Mouse (Mus musculus) CH12.LX (cell line): ENCODE measurements around the gene 2310033P09Rik.

Experiments
- CTCF ChIP-seq, 2 experiments: IDR thresholded peaks in 1 of 2; conservative IDR thresholded peaks in 1 of 2; 2 replicates each; pipeline ENCODE4 v1.5.1; 2011 to 2012; ENCODE audit warnings: low read depth in 2 of 2, low read length in 2 of 2, improper control_type of control experiment in 1 of 2, inconsistent platforms in 1 of 2, mild to moderate bottlenecking in 1 of 2, moderate library complexity in 1 of 2
- EP300 ChIP-seq: IDR thresholded peaks from 2 replicates; pipeline ENCODE4 v1.6.1; 2011; ENCODE audit warnings: low read length, improper control_type of control experiment
- MAX ChIP-seq: IDR thresholded peaks from 2 replicates; pipeline ENCODE4 v1.6.1; 2011; ENCODE audit warnings: low read length, improper control_type of control experiment
- MAZ ChIP-seq: IDR thresholded peaks from 2 replicates; pipeline ENCODE4 v1.6.1; 2012; ENCODE audit warnings: low read depth, mild to moderate bottlenecking, inconsistent platforms, low read length, improper control_type of control experiment, moderate library complexity
- MXI1 ChIP-seq: IDR thresholded peaks from 2 replicates; pipeline ENCODE4 v1.6.1; 2011; ENCODE audit warnings: mild to moderate bottlenecking, low read depth, low read length, improper control_type of control experiment
- NRF1 ChIP-seq: IDR thresholded peaks from 2 replicates; pipeline ENCODE4 v1.6.1; 2014; ENCODE audit warnings: low read depth, mild to moderate bottlenecking, inconsistent platforms, low read length, improper control_type of control experiment, moderate library complexity
- POLR2A ChIP-seq: IDR thresholded peaks from 2 replicates; pipeline ENCODE4 v1.6.1; 2011; ENCODE audit warnings: low read depth, mild to moderate bottlenecking, improper control_type of control experiment, low read length
- RCOR1 ChIP-seq: conservative IDR thresholded peaks from 2 replicates; pipeline ENCODE4 v1.6.1; 2012; ENCODE audit warnings: low read depth, mild to moderate bottlenecking, inconsistent platforms, low read length, improper control_type of control experiment
- TCF12 ChIP-seq: IDR thresholded peaks from 2 replicates; pipeline ENCODE4 v1.6.1; 2014; ENCODE audit warnings: low read depth, mild to moderate bottlenecking, inconsistent platforms, low read length, improper control_type of control experiment
- USF1 ChIP-seq: IDR thresholded peaks from 2 replicates; pipeline ENCODE4 v1.6.1; 2014; ENCODE audit warnings: low read depth, mild to moderate bottlenecking, inconsistent platforms, low read length, improper control_type of control experiment
- USF2 ChIP-seq: conservative IDR thresholded peaks from 2 replicates; pipeline ENCODE4 v1.6.1; 2011; ENCODE audit warnings: low read depth, low read length, improper control_type of control experiment

- no peak for TF ChIP-seq POLR2A
- TF ChIP-seq USF1, result no peak
- TF ChIP-seq MXI1, result peak; percentile 78
- TF ChIP-seq USF2, result no peak
- TF ChIP-seq CTCF (conservative IDR thresholded peaks at IDR 0.05 in 1 of 2, IDR thresholded peaks at IDR 0.05 in 1 of 2; ENCODE audit: low read depth in 2 of 2, low read length in 2 of 2), result no peak
- peak; percentile 80 for TF ChIP-seq MAX
- TF ChIP-seq MAZ, result peak; percentile 48; the same call in 1 of the 2 replicates
- peak; percentile 12; the same call in 1 of the 2 replicates for TF ChIP-seq NRF1
- TF ChIP-seq RCOR1, result no peak
- peak; percentile 74 for TF ChIP-seq EP300
- TF ChIP-seq TCF12, result peak; percentile 54; the same call in 1 of the 2 replicates
These were observed 49.0 kb upstream of the 2310033P09Rik start for GRCm38 (mm10) chr11:59159099-59159498.
